Mouse (Mus musculus) ovary, adult 18-20 months (tissue): ENCODE data around the gene Trap1.
"Not testable (repeated sequence)": the region's sequence is repeated elsewhere in the genome, so short reads cannot be mapped to it uniquely, and the experiment has no call there.

ENCODE experiments used
- DNase-seq: peaks from one replicate; pipeline ENCODE4 v3.0.0; 2022; ENCODE audit warnings: low spot score, mixed read lengths

Trap1 gene

GRCm38 (mm10) chr16:4077384-4078061, at the start of gene Trap1:
Gene Trap1 (minus strand): TSS chr16:4077827.
- DNase-seq = peak; percentile 85

GRCm38 (mm10) chr16:4117072-4117471, 39.4 kb upstream of the Trap1 start:
- DNase-seq = no peak

- DNase-seq = no peak
Measured at GRCm38 (mm10) chr16:4100374-4100773, 22.7 kb upstream of the Trap1 start.

DNA sequence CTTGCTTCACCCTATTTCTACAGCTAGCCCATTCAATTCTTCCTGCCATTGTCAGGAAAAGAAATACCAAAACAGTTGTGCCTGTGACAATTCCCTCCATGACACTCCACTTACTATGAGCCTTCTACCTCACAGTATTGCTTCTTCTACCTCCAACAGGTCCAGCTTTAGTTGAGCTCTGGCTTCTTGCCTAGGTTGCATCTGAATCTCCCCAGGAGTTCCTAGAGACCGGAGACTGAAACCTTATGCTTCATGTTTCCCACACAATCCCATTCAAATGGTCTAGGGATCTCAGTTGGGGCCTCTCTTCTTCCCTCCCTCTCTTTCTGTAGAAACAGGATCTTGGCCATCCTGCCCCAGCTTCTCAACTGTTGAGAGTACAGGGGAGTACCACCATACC, 19.9 kb upstream of the Trap1 start:
- DNase-seq = no peak

GRCm38 (mm10) chr16:4096898-4097297, 19.3 kb upstream of the Trap1 start:
- no peak for DNase-seq

GRCm38 (mm10) chr16:4096141-4096540, 18.5 kb upstream of the Trap1 start:
- no peak for DNase-seq

DNA sequence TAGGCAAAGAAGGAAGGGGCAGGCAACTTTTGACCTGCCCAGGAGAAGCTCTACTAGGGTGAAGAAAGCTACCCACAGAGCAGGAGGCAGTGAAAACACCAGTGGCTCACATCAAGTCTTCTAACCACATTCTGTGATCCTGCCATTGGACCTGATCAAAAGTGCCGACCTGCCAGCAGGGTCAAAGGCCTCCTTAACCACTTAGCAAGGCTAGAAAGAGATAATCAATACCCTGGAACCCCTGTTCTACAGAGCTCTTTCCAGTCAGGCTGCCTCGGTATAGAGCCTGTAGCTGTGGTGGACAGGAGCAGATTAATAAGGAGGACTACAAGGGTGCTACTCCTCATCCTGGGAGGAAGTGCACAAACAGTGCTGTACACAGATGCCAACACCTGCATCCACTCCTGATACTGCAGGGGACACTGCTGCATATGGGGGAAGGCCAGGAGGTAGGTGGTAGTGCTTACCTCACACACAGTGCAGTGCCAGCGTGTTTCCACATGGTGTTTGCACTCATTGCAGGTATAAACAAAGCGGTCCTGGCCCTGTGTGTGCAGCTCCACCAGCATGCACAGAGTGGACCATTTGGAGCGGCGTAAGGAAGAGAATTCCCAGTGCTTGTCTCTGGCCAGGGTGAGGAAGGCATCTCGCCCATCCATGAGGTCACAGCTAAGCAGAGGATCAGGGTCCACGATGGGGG, 9.7 kb upstream of the Trap1 start:
- DNase-seq = no peak

- no peak for DNase-seq
Measured at GRCm38 (mm10) chr16:4085851-4086387, 8.3 kb upstream of the Trap1 start.

DNA sequence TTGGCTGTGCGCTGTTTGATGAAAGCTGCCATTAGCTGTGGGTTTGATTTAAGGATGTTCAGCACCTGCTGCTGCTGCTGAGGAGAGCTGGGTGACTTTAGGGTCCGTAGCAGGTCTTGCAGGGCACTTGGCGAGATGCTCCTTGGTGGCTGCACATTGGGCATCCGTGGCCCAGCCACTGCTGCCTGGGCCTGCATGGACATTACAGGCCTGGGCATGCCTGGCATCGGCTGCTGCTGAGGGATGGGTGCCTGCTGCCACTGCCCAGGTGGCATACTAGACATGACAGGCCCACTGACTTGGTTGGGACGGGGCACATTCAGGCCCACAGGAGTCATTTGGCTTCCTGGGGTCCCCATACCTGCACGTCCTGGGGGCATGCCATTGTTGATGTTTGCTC, 7.4 kb upstream of the Trap1 start:
- no peak for DNase-seq

DNA sequence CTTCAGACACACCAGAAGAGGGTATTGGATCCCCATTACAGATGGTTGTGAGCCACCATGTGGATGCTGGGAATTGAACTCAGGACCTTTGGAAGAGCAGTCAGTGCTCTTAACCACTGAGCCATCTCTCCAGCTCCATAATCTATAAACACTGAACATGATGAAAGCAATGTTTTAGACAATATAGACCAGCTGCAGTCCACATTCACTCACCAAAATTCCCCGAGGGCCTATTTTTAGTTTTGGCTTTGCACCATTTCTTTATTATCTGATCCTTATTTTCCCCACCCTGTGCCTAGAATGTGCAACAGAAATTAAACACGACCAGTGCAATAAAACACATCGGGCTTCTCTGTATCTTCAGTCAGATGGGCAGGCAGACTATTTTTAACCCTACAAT, 2.8 kb upstream of the Trap1 start:
- DNase-seq = not testable (repeated sequence)

DNA sequence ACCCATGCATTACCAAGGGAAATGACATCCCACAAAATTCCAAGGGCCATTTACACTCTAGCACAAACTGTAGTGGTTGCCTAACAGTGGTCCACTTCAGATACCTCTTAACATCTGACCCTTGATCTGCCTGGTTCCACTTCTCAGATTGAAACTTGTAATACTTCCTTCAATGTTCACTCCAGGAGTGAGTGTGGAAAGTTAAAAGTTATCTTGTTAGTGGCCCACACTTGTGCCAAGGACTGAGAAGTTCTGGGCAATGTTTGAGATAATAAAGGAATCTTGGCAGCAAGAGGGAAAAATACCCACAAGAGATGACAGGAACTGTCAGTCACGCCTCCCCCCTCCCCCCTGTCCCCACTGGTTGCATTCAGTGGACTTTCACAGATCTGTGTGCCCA, 2.0 kb upstream of the Trap1 start:
- DNase-seq = no peak

DNA sequence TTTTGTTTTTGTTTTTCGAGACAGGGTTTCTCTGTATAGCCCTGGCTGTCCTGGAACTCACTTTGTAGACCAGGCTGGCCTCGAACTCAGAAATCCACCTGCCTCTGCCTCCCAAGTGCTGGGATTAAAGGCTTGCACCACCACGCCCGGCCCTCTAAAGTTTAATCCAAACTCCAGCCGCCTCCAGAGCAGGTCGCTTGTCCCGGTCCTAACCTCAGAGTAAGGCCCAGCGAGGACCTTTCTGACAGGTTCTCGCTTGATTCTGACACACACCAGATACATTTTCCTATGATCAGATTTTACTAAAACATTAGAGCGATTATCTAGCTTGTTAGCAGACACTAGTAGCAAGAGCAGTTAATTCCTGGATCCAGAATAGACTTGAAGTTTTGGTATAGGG, 675 bp upstream of the Trap1 start:
- not testable (repeated sequence) for DNase-seq

DNA sequence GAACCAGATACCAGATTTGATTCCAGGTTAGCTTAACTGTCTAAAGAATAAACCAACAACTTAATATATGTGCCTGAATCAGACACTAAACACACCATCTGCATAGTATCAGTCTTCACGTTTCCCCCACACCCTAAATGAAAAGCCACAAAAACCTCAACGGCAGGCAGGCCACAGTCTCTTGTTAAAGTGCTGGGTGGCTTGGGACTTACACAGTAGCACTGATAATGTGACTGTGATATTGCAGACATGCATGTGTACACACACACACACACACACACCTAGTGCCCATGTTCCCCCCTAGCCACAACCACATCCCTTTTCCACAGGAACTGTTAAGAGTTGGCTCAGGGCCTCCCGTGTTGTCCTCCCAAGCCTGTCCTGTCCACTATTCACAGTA, 2.8 kb downstream of the Trap1 start:
- no peak for DNase-seq

GRCm38 (mm10) chr16:4074297-4074696, 3.3 kb downstream of the Trap1 start:
- no peak for DNase-seq

DNA sequence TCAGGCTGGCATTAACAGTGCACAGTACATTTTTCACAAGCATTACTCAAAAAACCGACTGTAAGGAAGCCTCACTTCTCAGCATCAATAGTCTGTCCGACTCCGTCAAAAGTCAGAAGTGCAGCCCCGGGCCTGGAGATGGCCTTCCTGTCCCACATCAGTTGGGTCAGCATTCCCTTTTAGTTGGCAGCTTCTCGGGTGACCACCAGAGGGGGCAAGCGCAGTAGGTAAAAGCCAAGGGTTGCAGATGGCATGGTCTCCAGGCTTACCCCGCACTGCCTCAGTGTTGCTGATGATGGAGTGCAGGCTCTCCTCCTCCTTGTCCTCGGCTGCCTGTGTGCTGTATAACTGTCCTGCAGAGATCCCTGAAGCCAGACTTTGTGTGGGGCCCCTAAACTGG, 9.0 kb downstream of the Trap1 start:
- DNase-seq = peak; percentile 15

GRCm38 (mm10) chr16:4064945-4065344, 12.7 kb downstream of the Trap1 start:
- DNase-seq = no peak

DNA sequence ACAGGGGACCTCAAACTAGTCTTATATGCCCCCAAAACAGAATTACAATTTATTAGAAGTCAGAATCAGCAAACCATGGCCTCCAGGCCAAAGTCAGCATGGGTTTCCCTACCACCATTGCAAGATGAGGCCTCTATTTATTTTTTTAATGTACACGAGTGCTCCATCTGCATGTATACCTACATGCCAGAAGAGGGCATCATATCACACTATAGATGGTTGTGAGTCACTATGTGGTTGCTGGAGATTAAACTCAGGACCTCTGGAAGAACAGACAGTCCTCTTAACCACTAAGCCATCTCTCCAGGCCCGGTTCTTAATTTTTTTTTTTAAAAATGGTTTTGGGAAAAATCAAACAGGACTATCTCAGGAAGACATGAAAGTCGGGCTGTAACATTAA, 23.8 kb downstream of the Trap1 start:
- DNase-seq = no peak

DNA sequence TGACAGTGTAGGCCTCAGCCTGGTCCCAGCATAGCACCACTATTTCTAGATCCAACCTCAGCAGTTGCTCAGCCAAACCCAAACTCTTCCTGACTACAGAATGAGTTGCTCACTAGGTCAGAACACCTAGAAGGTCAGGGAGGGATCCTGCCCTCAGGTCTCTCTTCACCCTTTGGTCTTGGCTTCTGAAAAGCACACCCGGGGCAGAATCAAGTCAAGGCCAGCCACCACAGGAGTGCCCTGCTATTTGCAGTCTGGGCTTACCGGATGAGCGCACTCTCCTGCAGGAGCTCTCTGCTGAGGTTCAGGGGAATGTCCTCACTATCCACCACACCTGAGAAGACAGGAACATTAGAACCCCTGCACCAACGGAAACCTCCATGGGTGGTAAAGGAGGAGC, 25.0 kb downstream of the Trap1 start:
- DNase-seq = no peak

GRCm38 (mm10) chr16:4045524-4045923, 32.1 kb downstream of the Trap1 start:
- no peak for DNase-seq

DNA sequence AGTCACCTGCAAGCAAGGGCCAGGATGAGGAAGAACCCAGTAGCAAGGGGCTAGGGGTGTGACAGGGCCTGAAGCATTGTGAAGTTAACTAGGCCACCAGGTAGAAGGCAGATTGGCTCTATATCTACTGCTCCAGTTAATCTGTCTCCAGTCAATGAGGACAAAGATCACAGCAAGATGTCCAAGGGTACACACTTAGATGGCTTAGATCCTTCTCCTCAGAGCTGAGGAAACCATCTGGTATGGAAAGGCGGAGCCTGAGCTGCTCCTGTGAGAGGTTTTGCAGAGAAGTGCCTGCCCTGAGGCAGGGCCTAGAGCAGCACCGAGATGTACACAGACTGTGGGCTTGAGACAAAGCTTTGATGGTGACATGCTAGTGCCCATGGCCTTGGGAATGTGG, 33.5 kb downstream of the Trap1 start:
- DNase-seq = no peak

GRCm38 (mm10) chr16:4041646-4042045, 36.0 kb downstream of the Trap1 start:
- no peak for DNase-seq

DNA sequence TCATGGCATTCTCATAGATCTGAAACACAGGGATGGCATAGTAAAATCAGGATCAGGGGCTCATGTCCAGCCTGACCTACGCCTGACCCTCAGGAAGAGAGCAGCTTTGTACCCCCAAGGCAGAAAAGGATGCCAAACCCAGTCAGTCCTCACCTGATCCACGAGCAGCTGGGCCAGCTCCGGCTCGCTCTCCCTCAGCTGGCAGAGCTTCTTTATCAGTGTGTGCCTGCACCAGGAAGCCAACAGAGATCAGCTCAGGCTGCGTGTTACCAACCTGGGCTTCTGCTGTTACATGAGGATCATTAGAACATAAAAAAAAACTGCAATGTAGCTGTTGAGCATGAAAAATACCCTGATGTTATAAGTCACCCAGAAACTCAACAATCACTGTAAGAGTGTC, 37.4 kb downstream of the Trap1 start:
- DNase-seq = no peak

DNA sequence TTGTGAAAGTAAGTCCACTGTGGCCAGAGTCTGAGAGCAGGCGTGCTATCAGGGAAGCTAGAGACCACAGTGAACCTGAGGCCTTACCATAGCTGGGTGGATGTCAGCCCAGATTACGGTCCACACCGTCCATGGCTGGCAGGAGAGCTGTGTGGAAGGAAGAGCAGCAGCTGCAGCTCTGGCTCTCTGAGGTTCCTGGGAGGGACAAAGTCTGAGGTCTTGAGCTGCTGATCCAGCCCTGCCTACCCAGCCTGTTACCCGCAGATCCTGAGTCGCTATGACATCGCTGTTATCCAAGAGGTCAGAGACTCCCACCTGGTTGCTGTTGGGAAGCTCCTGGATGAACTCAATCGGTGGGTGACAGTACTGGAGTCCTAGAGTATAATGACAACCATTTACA, 39.9 kb downstream of the Trap1 start:
- DNase-seq = no peak

GRCm38 (mm10) chr16:4036807-4037206, 40.8 kb downstream of the Trap1 start, which contains the start of gene Dnase1:
Gene Dnase1 (plus strand): TSS chr16:4036942.
- no peak for DNase-seq
